Mouse (Mus musculus) heart, postnatal 0 days (tissue): ENCODE results near the gene Relb.

Experiments used
- CTCF ChIP-seq: IDR thresholded peaks from 2 replicates; pipeline ENCODE4 v1.5.1; 2016; ENCODE audit warnings: antibody characterized with exemption, control low read depth, low read depth
- EP300 ChIP-seq: IDR thresholded peaks from 2 replicates; pipeline ENCODE4 v1.6.1; 2016; ENCODE audit warnings: antibody characterized with exemption, low read depth

DNA sequence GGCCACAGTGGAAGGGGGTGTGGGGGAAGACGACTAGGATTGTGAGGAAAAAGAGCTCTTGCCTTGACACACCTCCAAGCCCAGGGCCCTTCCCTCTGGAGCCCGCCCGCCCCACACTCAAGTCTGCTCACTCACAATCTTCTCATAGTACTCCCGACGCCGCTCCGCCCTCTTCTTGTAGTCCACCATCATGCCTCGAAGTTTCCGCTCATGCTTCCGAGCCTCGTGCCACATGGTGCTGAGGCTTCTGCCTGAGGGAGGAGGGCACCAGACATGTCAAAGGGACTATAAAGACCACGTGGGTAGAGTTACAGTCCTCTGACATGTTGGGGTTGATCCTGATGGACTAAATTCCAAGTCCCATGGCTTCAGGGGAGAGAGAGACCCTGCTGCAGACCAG lies 26.2 kb downstream of the Relb start:
- no peak for TF ChIP-seq CTCF
- TF ChIP-seq EP300: no peak
